Mouse (Mus musculus): Measurements from ENCODE around the gene Brpf3.
"Not testable (repeated sequence)": the region's sequence is repeated elsewhere in the genome, so short reads cannot be mapped to it uniquely, and the experiment has no call there.

Gene Brpf3

DNA sequence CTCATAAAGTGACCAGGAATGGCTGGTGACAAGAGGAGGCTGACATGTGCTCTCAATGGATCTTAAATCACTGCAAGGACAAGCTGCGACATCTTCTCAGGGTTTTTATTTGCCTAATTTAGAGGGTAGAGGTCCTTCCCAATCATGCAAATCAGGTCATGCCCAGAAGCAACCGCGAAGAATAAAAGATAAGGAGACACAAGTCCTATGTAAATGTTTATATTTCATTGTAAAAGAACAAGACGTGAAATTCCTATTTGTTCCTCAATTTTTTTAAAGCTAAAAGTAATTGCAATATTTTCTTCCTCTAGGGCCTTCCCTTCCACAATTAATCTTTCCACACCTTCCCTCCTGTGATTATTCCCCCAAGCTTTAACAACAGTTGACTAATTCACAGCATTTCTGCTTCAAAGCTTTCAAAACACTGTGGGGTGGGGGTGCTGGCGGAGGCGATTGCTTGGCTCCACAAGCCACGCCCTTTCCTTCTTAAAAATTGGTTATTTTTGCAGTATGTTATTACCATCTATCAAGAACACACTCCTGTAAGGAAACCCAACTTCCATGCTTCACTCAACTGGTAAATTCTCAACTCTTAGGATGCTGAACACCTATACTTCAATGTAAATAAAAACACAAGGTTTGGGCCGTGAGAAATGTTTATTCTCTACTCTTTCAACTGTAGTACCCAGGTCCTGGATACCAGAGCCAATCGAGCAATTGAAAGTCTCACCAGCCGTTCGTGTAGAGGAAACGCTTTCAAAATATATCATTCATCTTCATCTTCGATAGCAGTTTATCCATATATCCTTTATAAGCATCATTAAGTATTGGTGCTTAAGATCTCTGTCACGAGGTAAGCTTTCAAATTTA, 1.4 kb upstream of the Brpf3 start:
- DNase-seq (ENCODE audit: low read depth), result no peak

DNA sequence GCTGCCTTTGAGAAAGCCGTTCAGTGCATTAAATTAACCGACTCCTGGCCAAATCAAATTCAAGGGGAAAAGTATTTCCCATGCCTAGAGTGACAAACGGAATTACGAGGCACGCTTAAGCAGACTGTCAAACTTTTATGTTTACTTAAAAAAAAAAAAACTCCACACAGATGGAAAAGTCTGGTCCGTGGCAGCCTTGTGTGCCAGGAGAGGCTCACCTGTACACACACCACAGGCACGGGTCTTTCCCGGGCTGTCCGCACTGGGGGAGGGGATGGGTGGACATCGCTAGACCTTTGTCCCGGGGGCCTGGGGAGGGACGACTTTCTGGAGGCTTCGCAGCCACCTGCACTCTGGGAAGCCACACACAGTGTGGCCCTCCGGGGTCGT, 614 bp upstream of the Brpf3 start:
- no peak for DNase-seq (ENCODE audit: low read depth)

- peak; percentile 98 for DNase-seq (ENCODE audit: low read depth)
Measured at GRCm38 (mm10) chr17:28801474-28802005, 650 bp downstream of the Brpf3 start.

GRCm38 (mm10) chr17:28802006-28802481, 1.2 kb downstream of the Brpf3 start:
- DNase-seq (ENCODE audit: low read depth), result no peak

GRCm38 (mm10) chr17:28803316-28803715, 2.4 kb downstream of the Brpf3 start:
- DNase-seq (ENCODE audit: low read depth), result no peak

DNA sequence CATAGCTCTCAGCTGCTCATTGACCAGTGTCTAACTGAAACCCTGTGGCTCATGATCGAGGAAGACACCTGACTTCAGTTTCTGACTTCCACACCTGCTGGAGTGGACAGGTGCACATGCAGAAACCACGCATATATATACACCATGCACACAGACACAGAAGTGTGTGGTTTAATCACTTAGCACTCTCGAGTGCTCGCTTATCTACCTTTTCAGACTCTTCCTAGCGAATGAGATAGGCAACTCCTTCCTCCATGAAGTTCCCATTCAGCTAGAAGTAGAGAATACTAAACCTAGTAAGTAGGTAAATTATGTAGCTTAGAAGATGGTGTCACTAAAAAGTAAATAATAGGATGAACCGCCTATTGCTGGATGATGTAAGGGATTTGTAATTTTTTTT, 4.1 kb downstream of the Brpf3 start:
- DNase-seq (ENCODE audit: low read depth), result no peak

- no peak for DNase-seq (ENCODE audit: low read depth)
Measured at GRCm38 (mm10) chr17:28806770-28807169, 5.9 kb downstream of the Brpf3 start.

- DNase-seq (ENCODE audit: low read depth), result no peak
Measured at GRCm38 (mm10) chr17:28808714-28809113, 7.8 kb downstream of the Brpf3 start.

DNA sequence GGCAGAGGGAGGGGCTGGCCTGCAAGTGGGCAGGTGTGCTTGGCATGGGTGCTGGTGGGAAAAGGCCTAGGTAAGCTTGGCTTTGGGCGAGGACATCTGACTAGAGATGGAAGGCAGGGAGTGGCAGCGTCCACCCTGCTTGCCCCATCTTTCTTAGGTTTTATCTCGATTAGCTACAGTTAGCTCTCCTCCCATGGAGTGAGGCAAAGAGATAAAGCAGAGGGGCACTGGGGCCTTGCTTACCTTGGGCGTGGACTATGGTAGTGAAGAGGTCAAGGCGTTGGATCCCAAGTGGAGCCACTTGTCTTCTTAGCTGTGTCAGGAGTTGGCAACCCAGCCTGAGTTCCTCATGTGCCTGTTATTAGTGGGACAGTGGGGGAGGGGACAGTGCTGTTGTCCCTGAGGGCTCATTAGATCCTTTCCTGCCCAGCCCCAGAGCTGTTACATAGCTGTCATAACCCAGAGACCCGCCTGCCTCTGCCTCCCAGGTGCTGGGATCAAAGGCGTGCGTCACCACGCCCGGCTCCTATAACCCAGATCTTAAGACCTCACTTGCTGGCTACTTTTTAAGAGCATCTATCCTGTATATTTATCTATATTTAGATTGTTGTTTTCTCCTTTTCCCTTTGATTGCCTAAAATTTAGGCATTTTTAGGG, 8.4 kb downstream of the Brpf3 start:
- DNase-seq (ENCODE audit: low read depth), result no peak

- DNase-seq (ENCODE audit: low read depth), result no peak
Measured at GRCm38 (mm10) chr17:28812345-28812744, 11.5 kb downstream of the Brpf3 start.

DNA sequence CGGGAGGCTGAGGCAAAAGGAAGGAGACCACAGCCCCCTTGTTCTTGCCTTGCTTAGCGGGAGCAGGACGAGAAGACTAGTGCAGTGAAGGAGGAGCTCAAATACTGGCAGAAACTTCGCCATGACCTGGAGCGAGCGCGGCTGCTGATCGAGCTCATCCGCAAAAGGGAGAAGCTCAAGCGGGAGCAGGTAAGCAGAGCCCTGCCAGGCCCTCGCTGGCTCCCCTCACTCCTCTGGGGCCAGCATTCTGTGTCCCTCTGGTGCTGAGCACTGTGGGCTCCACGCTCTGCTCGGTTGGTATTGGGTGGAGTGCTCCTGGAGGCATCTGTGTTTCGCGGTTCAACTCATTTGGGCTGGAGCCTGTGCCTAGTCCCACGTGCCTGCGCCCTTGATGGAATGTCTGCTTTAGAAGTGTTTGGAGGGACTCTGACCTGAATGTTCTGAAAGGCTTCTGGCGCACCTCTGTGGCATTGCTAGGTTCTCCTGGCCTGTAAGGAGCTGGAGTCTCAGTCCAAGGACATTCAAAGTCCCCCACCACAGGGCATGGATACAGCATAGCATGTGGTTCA, 13.7 kb downstream of the Brpf3 start:
- DNase-seq (ENCODE audit: low read depth), result no peak

DNA sequence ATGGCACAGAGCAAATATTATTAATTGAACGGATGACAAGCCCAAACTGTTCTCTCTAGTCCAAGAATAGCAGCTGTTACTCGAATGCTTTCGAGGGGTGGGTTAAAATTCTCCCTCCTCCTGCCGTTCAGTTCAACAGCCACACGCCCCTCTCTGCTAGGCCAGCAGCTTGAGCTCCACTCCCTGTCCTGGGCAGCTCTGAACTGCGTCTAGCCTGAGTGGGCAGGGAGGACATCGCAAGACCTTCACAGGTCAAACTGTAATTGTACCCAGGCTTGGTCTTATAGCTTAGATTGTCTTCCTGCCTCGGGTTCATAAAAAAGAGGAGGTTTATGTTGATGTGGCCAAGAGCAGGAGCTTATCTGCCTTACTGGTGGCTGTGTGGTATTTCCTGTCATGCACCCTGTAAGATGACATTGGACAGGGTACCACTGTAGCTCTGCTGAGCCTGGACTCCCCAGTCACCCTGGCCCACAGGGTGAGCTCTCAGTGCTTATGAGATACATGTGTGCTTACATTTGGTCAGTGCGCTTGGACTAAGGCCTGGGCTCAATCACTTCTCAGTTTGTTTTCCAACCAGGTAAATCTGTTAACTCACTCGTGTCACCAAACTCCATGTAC, 14.6 kb downstream of the Brpf3 start:
- no peak for DNase-seq (ENCODE audit: low read depth)

DNA sequence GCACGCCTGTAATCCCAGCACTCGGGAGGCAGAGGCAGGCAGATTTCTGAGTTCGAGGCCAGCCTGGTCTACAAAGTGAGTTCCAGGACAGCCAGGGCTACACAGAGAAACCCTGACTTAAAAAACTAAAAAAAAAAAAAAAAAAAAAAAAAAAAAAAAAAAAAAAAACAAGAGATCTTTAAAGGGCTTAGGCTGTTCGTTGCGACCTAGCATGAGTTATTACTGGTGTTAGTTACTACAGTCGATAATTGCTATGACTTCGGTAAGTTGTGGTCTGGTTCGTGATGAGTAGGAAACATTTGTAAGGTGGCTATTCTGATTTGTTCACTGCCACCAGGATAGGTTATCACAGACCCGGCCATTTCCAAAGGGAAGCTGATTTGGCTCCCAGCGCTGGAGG, 15.4 kb downstream of the Brpf3 start:
- not testable (repeated sequence) for DNase-seq (ENCODE audit: low read depth)

GRCm38 (mm10) chr17:28816875-28817811, 16.3 kb downstream of the Brpf3 start:
- DNase-seq (ENCODE audit: low read depth), result no peak

GRCm38 (mm10) chr17:28820189-28820588, 19.3 kb downstream of the Brpf3 start:
- no peak for DNase-seq (ENCODE audit: low read depth)

GRCm38 (mm10) chr17:28823004-28823745, 22.3 kb downstream of the Brpf3 start:
- no peak for DNase-seq (ENCODE audit: low read depth)

DNA sequence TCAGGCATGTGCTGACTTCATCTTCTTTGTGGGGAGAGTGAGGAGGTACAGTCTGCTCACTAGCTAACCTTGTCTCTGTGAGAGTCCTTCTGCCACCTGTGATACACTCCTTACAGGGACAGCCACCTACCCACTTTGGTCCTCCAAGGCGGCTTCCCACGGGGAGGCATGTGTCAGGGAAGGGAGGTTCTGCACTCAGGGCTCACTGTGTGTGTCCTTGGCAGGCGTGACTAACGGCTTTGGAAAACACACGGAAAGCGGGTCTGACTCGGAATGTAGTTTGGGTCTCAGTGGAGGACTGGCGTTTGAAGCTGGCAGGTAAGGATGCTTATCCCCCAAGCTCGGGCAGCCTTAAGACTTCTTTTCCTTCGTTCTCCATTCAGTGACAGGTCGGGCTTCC, 22.9 kb downstream of the Brpf3 start:
- DNase-seq (ENCODE audit: low read depth), result no peak

- no peak for DNase-seq (ENCODE audit: low read depth)
Measured at GRCm38 (mm10) chr17:28824896-28825295, 24.0 kb downstream of the Brpf3 start.

- no peak for DNase-seq (ENCODE audit: low read depth)
Measured at GRCm38 (mm10) chr17:28825359-28826041, 24.6 kb downstream of the Brpf3 start.

Data from c-Kit-positive CD71-negative TER-119-negative erythroid progenitor cells, embryonic 14.5 days (primary cell).